Mouse (Mus musculus) liver, embryonic 14 days (tissue): ENCODE results near the gene Ifna11. TPM values are rescaled to one million over a fixed set of nuclear protein-coding genes. Genes with fewer than 3 reads are reported as not detected.

Source experiments
- polyA plus RNA-seq: library from polyadenylated mRNA; depleted of rRNA; stranded (reverse); fragments of >200 nt; gene quantifications from 2 replicates; pipeline ENCODE4 v1.2.3, GENCODE M21; 2012; rRNA removed

Ifna11 gene
- polyA plus RNA-seq: not detected in 2 replicates

GRCm38 (mm10) chr4:88819659-88820058 lies at the start of gene Ifna11:
TSS of gene Ifna11 (plus strand) at chr4:88819959.

GRCm38 (mm10) chr4:88773534-88773933 lies 46.2 kb upstream of the Ifna11 start, which contains the start of gene Gm13290:
TSS of gene Gm13290 (plus strand) at chr4:88773834.

GRCm38 (mm10) chr4:88776622-88777021 lies 43.1 kb upstream of the Ifna11 start, which contains the start of gene Gm13289:
TSS of gene Gm13289 (plus strand) at chr4:88776922.

GRCm38 (mm10) chr4:88779550-88779949 lies 40.2 kb upstream of the Ifna11 start, which contains the start of gene Gm13272:
TSS of gene Gm13272 (plus strand) at chr4:88779850.

GRCm38 (mm10) chr4:88781831-88782230 lies 37.9 kb upstream of the Ifna11 start, which contains the start of gene Ifnz:
TSS of gene Ifnz (plus strand) at chr4:88782131.

DNA sequence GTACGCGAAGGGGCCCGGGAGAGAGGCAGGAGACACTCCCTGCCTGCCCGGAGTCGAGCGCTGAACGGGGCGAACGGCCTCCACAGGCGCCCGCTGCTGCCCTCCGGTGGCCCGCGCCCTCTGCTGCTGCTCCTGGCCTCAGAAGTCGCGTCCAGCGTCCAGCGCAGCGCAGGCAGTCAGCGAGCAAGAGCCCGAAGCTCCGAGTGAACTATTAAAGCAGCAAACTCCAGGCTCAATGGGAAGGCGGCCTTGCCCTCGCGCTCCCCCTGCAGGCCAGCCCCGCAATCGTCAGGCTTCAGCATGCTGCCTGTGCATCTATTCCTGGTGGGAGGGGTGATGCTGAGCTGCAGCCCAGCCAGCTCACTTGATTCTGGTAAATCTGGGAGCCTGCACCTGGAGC lies 34.4 kb upstream of the Ifna11 start, which contains the start of gene Gm13276:
Gene Gm13276 (plus strand): TSS at position 301 of the 400 bp plus-strand sequence.

GRCm38 (mm10) chr4:88788402-88788801 lies 31.4 kb upstream of the Ifna11 start, which contains the start of gene Gm13277:
TSS of gene Gm13277 (plus strand) at chr4:88788632.

GRCm38 (mm10) chr4:88791250-88791649 lies 28.5 kb upstream of the Ifna11 start, which contains the start of gene Gm13278:
TSS of gene Gm13278 (plus strand) at chr4:88791550.

GRCm38 (mm10) chr4:88793936-88794675 lies 25.7 kb upstream of the Ifna11 start, which contains the start of gene Gm13275:
TSS of gene Gm13275 (plus strand) at chr4:88794487.

GRCm38 (mm10) chr4:88797097-88797496 lies 22.7 kb upstream of the Ifna11 start, which contains the start of gene Gm13279:
TSS of gene Gm13279 (plus strand) at chr4:88797397.

GRCm38 (mm10) chr4:88799365-88799764 lies 20.4 kb upstream of the Ifna11 start, which contains the start of gene Gm13285:
TSS of gene Gm13285 (plus strand) at chr4:88799665.

GRCm38 (mm10) chr4:88802954-88803353 lies 16.8 kb upstream of the Ifna11 start, which contains the start of gene Gm13287:
TSS of gene Gm13287 (plus strand) at chr4:88803254.

GRCm38 (mm10) chr4:88805231-88805630 lies 14.5 kb upstream of the Ifna11 start, which contains the start of gene Gm13288:
TSS of gene Gm13288 (plus strand) at chr4:88805531.

DNA sequence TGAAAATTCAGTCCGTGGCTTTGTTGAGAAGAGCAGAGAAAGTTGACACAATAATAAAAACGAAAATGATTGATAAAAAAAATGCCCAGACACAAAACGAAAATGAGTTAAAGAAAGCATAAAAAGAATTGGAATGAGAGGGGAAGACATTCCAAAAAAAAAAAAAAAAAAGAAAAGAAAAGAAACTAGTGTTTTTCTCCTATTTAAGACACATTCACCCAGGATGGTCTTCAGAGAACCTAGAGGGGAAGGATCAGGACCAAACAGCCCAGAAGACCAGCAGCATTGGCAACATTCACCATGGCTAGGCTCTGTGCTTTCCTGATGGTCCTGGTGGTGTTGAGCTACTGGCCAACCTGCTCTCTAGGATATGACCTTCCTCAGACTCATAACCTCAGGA lies 3.8 kb upstream of the Ifna11 start, which contains the start of gene Ifna7:
Gene Ifna7 (plus strand): TSS at position 301 of the 400 bp plus-strand sequence.

GRCm38 (mm10) chr4:88827116-88827515 lies 7.4 kb downstream of the Ifna11 start, which contains the start of gene Ifna6:
TSS of gene Ifna6 (plus strand) at chr4:88827416.

GRCm38 (mm10) chr4:88835225-88835624 lies 15.5 kb downstream of the Ifna11 start, which contains the start of gene Ifna5:
TSS of gene Ifna5 (plus strand) at chr4:88835525.

DNA sequence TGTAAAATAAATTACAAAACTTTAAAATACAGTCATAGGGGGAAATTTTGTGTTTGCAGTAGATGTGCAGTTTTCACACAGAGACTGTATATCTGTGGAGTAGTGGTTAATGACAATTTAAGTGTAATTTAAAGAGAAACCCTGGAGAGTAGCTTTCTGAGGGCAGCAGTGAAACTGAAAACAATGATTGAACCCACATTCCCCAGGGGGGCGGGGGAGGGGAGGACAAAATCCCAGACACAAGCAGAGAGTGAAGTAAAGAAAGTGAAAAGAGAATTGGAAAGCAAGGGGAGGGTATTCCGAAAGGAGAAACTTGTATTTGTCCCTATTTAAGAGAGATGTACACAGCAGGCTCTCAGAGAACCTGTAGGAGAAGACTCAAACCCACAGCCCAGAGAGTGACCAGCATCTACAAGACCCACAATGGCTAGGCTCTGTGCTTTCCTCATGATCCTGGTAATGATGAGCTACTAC lies 21.7 kb downstream of the Ifna11 start, which contains the start of gene Ifna4:
Gene Ifna4 (plus strand): TSS at position 424 of the 474 bp plus-strand sequence.

GRCm38 (mm10) chr4:88849698-88850097 lies 29.9 kb downstream of the Ifna11 start, which contains the start of gene Ifna1:
TSS of gene Ifna1 (plus strand) at chr4:88850087.

Other genes starting within 250 kb of the Ifna11 start
- gene Ifna14, start 248.2 kb upstream of the Ifna11 start, polyA plus RNA-seq: not detected in 2 replicates
- gene Ifna9, start 227.6 kb upstream of the Ifna11 start, polyA plus RNA-seq: not detected in 2 replicates
- gene Ifna12, start 216.6 kb upstream of the Ifna11 start, polyA plus RNA-seq: not detected in 2 replicates
- not detected in 2 replicates for gene C87499, start 185.5 kb upstream of the Ifna11 start, polyA plus RNA-seq
- not detected in 2 replicates for gene Ifna13, start 175.5 kb upstream of the Ifna11 start, polyA plus RNA-seq
- not detected in 2 replicates for gene Ifna16, start 143.0 kb upstream of the Ifna11 start, polyA plus RNA-seq
- gene Ifna2, start 136.0 kb upstream of the Ifna11 start, polyA plus RNA-seq: not detected in 2 replicates
- 0.06 TPM in 1 of 2 replicates, not detected in the other for gene Ifnab, start 128.6 kb upstream of the Ifna11 start, polyA plus RNA-seq
- 0.06 and 0.10 TPM in 2 replicates for gene Gm26566, start 98.2 kb upstream of the Ifna11 start, polyA plus RNA-seq
- gene Klhl9, start 97.5 kb upstream of the Ifna11 start, polyA plus RNA-seq: 9.1 and 11.2 TPM in 2 replicates
- not detected in 2 replicates for gene Gm13271, start 65.1 kb upstream of the Ifna11 start, polyA plus RNA-seq
- not detected in 2 replicates for gene Gm13283, start 59.8 kb upstream of the Ifna11 start, polyA plus RNA-seq
- not detected in 2 replicates for gene Gm13290, start 46.1 kb upstream of the Ifna11 start, polyA plus RNA-seq
- gene Gm13289, start 43.0 kb upstream of the Ifna11 start, polyA plus RNA-seq: not detected in 2 replicates
- gene Gm13272, start 40.1 kb upstream of the Ifna11 start, polyA plus RNA-seq: not detected in 2 replicates
- gene Ifnz, start 37.8 kb upstream of the Ifna11 start, polyA plus RNA-seq: 0.01 TPM in 1 of 2 replicates, not detected in the other
- gene Gm13276, start 34.2 kb upstream of the Ifna11 start, polyA plus RNA-seq: not detected in 2 replicates
- gene Gm13277, start 31.3 kb upstream of the Ifna11 start, polyA plus RNA-seq: not detected in 2 replicates
- gene Gm13278, start 28.4 kb upstream of the Ifna11 start, polyA plus RNA-seq: not detected in 2 replicates
- gene Gm13275, start 25.5 kb upstream of the Ifna11 start, polyA plus RNA-seq: 0.06 TPM in 1 of 2 replicates, not detected in the other
- not detected in 2 replicates for gene Gm13279, start 22.6 kb upstream of the Ifna11 start, polyA plus RNA-seq
- gene Gm13285, start 20.3 kb upstream of the Ifna11 start, polyA plus RNA-seq: not detected in 2 replicates
- not detected in 2 replicates for gene Gm13287, start 16.7 kb upstream of the Ifna11 start, polyA plus RNA-seq
- not detected in 2 replicates for gene Gm13288, start 14.4 kb upstream of the Ifna11 start, polyA plus RNA-seq
- not detected in 2 replicates for gene Ifna7, start 3.7 kb upstream of the Ifna11 start, polyA plus RNA-seq
- not detected in 2 replicates for gene Ifna6, start 7.5 kb downstream of the Ifna11 start, polyA plus RNA-seq
- not detected in 2 replicates for gene Ifna5, start 15.6 kb downstream of the Ifna11 start, polyA plus RNA-seq
- not detected in 2 replicates for gene Ifna4, start 21.9 kb downstream of the Ifna11 start, polyA plus RNA-seq
- not detected in 2 replicates for gene Ifna1, start 30.1 kb downstream of the Ifna11 start, polyA plus RNA-seq
- not detected in 2 replicates for gene Ifne, start 60.2 kb downstream of the Ifna11 start, polyA plus RNA-seq